Mouse (Mus musculus) lung, postnatal 14 days (tissue): ENCODE data around the gene Gfod2.

Experiments
- DNase-seq: peaks from one replicate; pipeline ENCODE4 v3.0.0; 2021

Gene Gfod2

DNA sequence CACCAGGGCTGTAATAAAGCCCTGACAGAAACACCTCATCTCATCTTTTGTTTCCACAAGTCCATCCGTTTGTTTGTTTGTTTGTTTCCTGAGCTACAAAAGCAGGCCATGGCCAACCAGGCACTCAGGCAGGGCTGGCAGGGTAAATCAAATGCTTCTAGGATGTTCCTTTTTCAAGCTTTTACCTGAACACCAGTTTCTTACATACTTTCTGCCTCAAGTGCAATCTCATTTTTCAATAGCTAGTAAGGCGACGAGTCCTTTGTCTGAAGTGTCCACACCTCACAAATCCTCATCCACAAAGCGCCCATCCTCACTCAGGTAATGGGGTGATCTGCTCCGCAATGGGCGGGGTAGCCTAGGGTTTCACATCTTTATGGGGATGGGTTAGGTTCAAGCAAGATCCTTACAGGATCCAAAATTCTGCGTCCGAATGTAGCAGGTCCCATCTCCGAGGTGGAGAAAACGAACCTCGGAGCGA lies 628 bp downstream of the Gfod2 start:
- DNase-seq, result no peak

DNA sequence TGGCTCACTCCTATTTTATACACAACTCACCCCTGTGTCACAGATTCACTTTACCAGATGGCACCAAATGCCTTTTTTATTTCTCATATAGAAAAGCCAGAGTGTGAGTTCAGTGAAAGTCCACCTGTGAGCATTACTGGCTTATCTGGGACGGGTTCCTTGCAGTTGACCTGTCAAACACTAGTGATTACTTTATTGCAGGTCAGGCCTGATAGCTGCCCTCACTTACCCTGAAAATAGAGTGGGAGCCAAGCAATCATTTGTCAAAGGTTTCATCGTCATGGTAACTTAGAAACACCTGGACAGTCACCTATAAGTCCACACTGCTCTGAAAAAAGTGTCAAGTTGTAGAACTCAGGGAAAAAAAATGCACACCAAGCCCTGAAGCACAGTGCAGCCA lies 3.8 kb downstream of the Gfod2 start:
- no peak for DNase-seq

DNA sequence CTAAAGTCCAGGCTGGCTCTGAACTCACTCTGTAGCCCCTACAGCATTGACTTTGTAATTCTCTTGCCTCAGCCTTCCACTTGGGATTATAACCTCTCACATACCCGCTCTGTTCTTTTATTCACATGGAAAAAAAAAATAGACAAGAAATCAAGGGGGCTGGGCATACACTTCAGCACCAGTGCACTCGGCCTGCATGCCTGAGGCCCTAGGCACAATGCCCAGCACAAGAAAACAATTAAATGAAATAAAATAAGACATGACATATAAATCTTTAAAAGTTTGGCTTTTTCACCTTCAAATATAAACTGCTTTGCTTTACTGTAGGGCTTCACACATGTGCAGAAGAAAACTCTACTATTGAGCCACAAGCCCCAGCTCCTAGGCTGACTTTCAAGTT lies 4.5 kb downstream of the Gfod2 start:
- DNase-seq, result no peak

DNA sequence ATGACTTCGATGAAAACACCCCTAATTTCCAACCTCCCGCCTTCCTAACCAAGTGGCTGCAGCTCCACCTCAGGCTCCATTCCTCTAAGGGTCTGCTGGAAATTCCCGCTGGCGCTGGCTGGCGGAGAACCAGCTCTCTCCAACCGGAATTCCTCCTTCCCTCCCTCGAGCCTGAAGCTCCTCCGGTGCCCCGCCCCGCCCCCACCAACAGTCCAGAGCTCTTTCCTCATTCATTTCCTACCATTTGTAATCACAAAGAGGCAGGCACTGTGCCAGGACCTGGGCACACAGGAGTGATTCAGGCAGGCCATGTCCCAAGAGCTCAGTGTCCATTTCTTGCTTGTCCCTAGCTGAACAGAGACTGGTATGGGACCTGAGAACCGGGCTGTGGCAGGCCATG lies 7.9 kb downstream of the Gfod2 start:
- DNase-seq, result peak; percentile 91

DNA sequence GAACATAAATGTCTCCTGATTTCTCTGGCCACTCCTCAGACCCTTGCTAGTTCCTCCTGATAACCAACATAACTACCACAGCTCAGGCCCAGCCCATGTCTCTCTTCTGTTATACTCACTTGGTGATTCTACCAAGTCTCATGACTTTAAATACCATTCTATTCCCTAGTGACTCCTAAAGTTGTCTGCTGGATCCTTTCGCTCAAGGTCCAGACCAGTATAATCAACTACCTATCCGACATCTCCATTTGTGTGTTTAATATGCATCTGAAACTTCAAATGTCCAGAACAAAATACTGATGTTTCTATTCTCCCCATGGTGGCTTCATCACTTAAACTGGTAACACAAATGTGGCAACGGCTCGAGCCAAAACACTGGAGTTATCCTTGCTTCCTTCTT lies 15.2 kb downstream of the Gfod2 start:
- no peak for DNase-seq

DNA sequence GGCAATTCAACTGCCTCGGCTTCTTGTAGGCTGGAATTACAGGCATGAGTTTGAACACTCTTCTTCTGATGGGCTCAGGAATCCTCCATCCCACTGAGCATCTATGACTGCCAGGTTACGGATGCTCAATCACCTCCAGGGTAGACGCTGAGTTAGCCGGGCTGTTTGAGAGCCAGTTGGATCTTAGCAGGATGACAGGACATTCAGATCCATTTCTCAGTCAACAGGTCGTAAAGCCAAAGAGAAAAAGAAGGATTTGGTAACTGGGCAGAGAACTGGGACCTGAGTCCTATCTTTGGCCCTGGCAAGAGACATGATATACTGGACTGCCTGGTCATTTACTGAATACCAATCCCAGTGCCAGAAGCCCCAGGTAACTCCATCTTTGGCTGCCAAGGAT lies 19.2 kb downstream of the Gfod2 start:
- no peak for DNase-seq

DNA sequence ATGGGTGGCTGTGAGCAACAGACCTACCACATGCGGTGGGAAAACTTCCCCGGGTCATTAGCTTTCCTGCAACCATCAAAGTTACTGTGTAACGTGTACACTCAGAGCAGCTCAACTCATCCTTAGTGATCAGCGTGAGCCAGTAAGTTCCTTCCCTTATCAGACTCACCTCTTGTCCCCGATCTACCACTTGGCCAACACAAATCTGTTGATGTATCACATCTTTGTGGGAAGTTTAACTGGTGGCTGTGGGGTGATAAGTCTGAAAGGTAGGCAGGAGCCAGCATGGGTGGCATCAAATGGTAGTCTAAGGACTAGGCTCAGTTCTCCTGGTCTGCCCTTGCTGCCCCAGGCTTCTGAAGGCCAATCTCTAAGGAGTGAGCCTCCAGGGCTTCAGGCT lies 26.3 kb downstream of the Gfod2 start:
- no peak for DNase-seq

DNA sequence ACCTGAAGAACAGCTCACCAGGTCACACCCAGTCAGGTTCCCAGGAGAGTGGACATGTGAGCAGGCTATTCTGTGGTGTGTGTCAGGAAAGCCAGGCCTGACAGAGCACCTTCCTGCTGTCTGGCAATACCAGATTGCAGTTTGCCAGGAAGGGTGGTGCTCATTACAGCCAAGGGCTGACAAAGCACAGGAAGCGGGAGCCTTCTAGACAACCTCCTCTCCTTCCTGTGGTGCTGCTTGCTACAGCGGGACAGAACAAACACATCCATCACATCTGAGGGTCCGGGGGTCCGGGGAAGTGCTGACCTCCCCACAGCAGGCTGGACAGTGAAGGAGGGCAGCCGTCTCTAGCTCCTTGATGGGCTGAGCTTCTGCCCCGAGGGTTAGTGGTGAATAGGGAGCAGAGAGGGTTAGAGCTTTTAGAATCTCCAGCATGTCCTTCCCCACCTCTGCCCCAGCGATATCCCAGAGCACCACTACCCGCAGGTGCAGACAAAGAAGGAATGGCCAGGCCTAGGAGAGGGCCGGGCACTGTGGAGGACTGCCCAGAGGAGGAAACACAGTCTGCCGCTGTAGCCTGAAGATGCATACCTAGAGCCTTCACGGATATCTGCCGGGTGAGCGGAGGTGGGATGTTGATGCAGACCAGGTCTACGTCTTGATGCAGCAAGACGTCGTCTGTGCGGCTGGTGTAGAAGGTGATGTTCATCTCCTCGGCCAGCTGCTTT lies 30.9 kb downstream of the Gfod2 start:
- DNase-seq, result peak; percentile 65

DNA sequence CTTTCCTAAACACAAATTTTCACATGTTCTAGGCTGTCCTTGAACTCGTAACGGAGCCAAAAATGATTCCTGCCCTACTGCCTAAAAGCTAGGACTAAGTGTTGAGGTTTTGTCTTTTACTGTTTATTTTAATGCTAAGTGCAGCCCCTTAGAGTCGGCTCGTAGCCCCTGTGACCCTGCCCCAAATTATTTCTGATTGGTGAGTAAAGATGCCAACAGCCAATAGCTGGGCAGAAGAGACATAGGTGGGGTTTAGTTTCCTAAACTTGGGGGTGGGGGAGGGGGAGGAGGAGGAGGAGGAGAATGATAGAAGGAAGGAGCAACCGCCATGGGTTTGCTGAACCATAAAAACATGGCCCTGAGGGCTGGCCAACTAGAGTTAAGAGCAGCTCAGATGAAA lies 32.7 kb downstream of the Gfod2 start:
- DNase-seq, result no peak

DNA sequence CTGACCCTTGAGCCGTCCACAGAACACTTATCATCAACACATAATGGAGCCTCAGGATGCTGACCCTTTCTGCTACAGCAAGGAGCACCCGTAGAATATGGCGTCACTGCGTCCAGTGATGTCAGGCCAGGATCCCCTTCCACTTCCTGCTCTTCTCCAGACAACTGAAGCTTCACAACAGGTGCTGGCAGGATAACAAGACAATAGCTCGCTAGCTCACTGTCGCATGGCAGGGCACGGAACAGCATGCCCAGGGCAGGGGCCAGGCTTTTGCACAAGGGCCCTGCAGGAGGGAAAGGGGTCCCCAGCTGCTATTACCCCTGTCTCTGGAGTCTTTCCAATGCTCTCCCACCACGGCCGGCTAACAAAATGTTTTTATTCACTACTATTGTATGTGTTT lies 35.6 kb downstream of the Gfod2 start:
- DNase-seq, result no peak

DNA sequence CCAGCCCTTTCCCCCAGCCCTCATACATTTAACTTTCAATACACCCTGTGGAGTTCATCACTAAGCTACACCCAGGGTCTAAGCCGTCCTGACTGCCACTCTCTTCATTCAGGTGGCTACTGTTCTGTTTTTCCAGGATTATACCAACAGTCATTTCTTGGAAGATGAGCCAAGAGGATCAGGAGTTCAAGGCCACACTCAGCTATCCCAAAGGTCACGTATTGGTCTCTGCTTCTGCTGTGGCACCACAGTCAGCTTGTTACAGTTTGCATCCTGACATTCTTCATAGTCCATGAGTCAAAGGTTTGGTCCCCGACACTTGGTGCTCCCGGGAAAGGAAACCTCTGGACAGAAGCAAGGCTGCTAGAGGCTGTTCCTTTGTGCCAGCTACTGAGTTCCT lies 38.8 kb downstream of the Gfod2 start:
- no peak for DNase-seq

DNA sequence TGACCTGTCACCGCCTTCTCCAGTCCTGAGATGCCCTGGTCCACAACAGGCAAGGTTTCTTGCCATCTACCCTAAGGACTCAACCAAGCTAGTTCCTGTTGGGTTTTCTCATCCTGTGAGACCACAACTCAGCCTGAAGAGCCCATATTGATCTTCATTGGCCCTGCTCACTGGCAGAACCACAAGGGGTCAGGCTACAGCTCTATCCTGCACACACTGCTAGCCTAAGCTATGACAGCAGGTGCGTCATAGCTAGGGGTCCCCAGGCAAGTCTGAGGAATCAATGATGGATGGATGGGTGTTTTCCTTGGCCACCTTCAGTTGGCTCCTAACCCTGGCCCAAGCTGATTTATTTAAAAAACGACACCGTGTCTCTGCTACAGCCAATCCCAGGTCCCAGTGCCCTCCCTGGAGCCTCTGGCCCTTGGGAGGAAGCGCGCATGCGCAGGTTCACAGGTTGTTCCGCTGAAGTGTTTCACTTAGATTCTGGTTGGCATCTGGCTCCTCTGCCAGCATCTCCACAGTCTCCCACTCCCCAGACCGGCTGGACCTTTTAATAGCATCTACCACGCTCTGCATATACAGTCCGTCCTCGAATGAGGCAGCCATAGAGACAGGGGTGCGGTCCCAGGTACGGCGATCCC lies 42.0 kb downstream of the Gfod2 start:
- DNase-seq, result no peak

DNA sequence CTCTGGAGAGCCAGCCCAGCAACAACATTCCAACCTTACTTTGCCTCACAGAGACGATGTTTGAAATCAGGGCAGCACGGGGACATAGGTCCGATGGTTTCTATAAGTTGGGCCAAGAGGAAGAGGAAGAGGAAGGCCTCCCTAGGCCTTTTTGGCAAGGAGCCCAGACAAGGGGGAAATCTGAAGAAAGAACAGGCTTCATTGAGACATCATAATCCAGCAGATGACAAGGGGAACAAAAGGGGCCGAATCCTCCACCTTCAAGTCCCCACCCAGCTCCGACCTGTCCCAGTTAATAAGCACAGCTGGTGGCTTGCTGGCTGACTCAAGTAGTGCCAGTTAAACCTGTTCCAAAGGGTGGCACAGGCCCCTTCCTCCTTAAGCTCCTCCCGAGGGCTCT lies 43.4 kb downstream of the Gfod2 start:
- peak; percentile 36 for DNase-seq

DNA sequence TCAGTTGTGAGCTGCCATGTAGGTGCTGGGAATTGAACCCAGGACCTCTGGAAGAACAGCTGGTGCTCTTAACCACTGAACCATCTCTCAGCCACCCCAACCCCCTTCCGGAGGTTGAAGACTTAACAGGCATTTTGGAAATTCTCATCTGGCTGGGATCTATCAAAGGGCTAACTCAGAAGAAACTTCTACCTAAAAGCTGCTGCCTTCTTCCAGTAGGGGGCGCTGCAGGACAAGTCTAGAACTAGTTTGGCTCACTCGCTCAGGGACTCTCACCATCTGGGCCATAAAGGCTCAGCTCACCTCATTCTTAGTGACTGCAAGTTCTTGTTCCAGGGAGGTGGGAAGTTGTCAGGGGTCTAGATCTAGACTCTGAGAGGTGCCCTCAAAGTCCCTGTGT lies 44.3 kb downstream of the Gfod2 start:
- DNase-seq, result peak; percentile 96

DNA sequence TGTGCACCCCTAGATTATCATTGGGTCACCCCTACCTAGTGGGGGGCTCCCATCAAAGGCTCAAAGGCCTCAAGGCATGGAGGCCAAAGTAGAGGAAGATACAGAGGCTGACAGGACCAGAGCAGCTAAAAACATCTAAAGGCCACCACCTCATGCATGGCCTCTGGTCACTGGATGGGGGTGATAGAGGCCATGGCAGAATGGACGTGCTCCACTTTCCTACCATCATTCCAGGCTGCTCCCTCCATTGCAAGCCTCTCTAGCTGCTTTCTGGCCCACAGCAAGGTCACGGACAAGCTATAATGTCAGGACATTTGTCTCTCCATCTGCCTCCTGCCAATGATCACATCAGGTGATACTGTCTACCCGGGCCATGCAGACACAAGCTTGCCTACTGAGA lies 46.2 kb downstream of the Gfod2 start:
- no peak for DNase-seq

DNA sequence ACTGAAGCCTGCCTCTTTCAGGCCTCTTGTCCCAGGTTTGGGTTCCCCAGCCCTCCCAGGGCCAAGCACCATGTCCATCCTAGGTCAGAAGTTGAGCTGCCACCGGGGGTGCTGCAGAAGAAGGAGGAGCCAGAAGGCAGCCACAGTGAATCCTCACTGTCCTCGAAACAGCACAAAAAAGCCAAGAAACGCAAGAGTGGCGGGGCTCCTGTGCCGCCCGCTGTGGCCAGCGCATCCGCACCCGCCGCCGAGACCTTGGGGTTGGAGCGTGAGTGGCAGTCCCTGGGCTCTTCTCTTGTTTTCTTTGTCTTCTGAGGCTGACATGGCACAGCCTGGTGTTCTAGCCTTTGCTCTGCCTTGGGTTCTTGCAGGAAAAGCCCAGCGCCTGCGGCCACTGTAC lies 49.1 kb downstream of the Gfod2 start:
- no peak for DNase-seq

DNA sequence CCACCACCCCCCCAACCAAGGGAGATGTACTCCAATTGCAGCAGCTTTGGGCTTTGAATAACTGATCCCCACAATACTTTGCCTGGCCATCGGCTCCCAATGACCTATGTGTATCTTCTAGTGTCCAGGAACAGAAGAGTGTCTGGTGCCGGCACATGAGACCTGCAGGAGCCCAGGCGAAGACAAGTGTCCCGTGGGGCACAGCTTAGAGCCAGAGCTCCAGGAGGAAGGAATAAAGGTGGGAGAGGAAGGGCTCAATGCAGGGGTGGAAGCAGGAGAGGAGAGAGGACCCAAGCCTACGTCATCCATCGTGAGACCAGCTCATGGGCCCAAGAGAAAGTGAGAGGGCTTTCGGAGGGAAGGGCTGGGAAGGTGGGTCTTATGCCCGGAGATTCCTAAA lies 49.8 kb downstream of the Gfod2 start:
- DNase-seq, result no peak

DNA sequence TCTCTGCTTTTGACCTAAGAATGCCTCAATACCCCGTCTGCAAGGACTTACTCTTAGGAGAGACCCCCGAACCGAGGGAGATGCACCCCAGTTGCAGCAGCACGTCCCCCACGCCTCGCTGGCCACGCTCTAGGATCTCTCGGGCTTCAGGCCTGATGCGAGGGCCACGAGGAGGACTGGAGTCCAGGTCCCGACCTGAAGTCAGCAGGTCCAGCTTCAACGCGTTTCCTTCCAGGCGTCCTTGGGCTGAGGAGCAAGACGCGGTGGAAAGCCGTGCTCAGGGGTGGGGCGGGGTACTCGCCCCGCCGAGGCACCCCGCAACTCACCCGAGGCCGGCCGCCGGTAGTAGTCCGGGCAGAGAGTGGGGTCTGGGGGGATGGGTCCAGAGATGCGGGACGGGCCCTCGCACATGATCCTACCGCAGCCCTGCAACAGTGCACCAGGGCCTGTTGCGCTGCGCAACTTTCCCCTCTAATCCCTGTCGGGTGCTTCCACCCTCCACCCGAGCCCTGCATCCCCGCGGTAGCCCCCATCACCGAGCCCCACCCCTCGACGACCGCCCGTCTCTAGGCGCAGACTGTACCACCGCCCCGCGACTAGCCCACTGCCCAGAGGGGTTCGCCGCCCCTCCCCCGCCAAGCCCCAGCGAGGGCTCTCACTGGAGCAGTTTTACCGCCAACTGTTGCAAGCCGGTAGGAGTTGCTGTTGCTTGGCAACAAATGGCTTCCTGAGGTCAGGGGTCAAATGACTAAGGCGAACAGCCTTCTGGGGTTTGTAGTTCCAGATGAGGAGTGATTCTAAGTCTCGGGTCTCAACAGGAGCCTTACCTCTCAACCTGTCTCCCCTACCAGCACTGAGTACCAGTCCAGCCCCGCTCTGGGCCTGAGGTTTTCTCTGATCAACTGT lies 50.7 kb downstream of the Gfod2 start, which contains the start of the genes 4933405L10Rik and Enkd1:
4933405L10Rik (plus strand) TSS at position 158 of the 906 bp plus-strand sequence.
Enkd1 (minus strand) TSS at position 713 of the 906 bp plus-strand sequence.
- DNase-seq, result peak; percentile 87

DNA sequence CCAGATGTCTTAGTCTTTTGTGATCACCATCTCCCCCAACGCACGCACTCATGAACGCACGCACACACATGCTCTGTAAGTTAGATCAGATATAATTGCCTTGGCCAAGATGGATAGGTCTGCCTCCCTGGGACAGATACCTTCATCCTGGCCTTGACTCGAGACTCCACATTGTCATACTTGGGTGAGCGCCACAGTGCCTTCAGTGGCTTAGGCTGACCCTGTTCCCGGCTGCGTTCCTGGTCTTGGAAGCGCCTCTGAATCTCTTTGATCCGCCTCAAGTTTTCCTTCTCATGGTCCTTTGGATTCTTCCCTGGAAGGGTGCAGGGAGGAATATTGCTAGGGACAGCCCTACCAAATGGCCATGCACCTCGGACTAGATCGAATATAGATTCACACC lies 52.0 kb downstream of the Gfod2 start:
- DNase-seq, result no peak

DNA sequence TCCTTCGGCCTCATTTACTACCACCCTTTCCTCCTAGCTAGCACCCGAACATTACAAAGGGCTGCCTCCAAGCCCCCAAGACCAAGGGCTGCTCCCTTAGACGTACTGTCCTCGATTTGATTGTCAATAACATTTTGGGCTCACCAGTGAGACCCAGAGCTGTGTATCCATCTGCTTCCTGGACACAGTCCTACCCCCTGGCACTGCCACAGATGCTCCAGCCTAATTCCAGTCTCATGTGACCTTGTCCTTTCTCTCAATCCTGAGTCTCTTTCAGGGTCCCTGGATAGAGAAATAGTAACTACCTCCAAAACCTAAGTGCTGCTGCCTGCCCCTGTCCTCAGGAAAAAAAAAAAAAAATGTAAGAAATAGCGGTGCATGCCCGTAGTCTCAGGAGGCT lies 53.5 kb downstream of the Gfod2 start:
- no peak for DNase-seq

DNA sequence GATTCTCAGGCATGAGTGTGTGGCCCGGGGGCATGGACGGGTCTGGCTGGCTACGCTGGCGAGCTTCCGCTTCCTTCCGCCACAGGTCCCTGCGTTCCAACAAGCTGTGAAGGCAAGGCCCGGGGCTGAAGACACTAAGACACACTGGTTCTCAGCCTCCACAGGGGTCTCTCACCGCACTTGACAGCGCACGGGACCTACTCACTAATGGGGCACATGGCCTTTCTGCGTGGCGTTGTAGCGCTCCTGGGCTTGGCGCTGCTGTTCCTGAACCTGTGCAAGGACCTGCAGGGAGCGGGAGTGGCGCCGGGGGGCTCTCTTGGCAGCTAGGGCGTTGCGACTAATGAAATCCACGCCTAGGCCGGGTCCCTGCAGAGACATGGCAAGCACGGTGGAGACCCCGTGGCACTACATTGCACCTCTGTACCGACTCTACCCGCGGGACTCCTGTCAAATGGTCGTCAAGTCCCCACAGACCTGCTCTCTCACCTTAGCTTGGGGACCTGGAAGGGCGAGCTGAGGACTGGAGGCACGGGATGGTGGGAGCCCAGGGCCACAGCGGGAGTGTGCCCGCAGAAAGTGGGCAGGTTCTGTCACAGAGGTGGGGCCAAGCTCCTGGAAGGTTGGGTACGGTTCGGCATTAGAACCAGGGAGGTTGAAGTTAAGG lies 54.2 kb downstream of the Gfod2 start:
- DNase-seq, result no peak

DNA sequence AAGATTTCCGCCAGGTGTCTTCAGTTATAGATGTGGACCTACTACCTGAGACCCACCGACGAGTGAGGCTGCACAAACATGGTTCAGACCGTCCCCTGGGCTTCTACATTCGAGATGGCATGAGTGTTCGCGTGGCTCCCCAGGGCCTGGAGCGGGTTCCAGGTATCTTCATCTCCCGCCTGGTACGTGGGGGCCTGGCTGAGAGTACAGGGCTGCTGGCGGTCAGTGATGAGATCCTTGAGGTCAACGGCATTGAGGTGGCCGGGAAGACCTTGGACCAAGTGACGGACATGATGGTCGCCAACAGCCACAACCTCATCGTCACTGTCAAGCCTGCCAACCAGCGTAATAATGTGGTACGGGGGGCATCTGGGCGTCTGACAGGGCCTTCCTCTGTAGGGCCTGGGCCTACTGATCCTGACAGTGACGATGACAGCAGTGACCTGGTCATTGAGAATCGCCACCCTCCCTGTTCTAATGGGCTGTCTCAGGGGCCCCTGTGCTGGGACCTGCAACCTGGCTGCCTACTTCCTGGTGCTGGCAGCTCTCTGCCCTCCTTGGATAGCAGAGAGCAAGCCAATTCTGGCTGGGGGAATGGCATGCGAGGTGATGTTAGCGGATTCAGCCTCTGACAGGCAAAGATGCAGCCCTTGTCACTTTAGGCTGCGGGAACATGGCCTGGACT lies 55.6 kb downstream of the Gfod2 start:
- no peak for DNase-seq
